Mouse (Mus musculus) left cerebral cortex, postnatal 14 days (tissue): ENCODE data around the gene Epo. TPM values are rescaled to one million over a fixed set of nuclear protein-coding genes. Genes with fewer than 3 reads are reported as not detected.

ENCODE experiments used
- DNase-seq, 2 experiments: peaks; one replicate each; pipeline ENCODE4 v3.0.0; 2021 to 2022; ENCODE audit warnings: low spot score in 2 of 2, mixed read lengths in 1 of 2
- intact Hi-C: fragments of 180-260 bp; cut with DNase I; formaldehyde crosslinking; loops from one replicate; pipeline ENCODE4 v1.15.1; 2025
- long read RNA-seq, 2 experiments: library from polyadenylated mRNA; stranded (forward); transcript quantifications; one replicate each; pipeline ENCODE4 v2.0.0; 2021
- total RNA-seq, 2 experiments: library from RNA; stranded (reverse); gene quantifications; 2 replicates each; pipeline ENCODE4 v1.2.3; 2021

The Epo gene
- total RNA-seq = not detected
- long read RNA-seq, experiment 1, partial matches to known transcripts = 0 of 12 reads
- long read RNA-seq, experiment 1, other reads (novel, unspliced or antisense) = 12 of 12 reads
- long read RNA-seq, experiment 2, partial matches to known transcripts = 0 of 6 reads
- long read RNA-seq, experiment 2, other reads (novel, unspliced or antisense) = 6 of 6 reads

DNA sequence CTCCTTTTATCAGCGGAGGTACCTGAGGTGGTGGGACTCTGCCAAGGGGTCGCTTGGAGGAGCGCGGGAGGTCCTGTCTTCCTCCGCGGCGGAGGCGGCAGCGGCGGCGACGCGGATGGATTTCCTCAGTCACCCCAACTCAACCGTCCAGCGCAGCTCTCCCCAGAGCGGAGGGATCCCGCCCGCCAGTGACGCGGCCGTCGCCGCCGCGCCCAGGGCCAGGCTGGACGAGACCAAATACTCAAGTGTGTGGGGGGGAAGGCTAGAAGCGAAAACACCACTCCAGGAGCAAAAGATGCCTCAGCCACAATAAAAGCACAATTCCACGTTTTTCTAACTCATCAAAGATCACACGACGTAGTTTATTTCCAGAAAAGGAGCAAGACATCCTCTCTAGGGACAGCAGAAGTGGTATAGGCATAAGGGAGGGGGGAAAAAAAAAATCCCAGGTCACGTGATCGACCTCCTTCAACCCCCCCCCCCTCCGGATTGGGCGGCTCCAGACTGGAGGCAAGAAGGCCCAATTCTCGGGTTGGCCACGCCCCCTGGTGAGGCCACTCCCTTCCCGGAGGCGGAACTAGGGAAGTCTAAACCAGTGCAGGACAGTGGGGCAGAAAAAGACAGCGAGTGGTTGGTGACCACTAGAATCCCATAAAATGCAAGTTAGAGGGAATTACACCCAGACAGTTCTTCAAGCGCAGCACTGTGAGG is at the start of gene Epo, which contains the start of gene Gnb2:
Gene Epo (minus strand): TSS at position 126 of the 711 bp plus-strand sequence.
Gene Gnb2 (minus strand): TSS at position 394 of the 711 bp plus-strand sequence.
- intact Hi-C loops = loop anchor here (5.0 kb wide), 1 partner anchor 69 kb away; the partner anchor contains the start of gene Mospd3
- peak; percentile 96 to 98 for DNase-seq

DNA sequence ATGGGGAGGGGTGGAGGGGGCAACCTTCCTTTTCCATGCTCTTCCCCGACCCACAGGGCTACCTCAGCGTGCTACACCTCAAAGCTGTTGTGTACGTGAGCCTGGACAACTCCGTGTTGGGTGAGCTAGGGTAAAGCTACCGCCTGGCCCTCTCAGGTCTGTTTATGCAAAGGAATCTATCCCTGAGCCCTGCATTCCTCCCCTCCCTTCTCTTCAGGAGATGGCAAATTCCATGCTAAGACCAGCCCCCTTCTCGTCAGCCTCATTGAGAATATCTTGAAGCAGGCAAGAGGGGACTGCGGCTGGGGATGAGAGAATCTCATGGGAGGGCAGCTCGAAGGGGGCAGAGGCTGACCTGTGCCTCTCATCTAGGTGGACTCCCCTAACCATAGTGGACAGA is 49.7 kb upstream of the Epo start:
- intact Hi-C loops = no loop called here
- DNase-seq = no peak

DNA sequence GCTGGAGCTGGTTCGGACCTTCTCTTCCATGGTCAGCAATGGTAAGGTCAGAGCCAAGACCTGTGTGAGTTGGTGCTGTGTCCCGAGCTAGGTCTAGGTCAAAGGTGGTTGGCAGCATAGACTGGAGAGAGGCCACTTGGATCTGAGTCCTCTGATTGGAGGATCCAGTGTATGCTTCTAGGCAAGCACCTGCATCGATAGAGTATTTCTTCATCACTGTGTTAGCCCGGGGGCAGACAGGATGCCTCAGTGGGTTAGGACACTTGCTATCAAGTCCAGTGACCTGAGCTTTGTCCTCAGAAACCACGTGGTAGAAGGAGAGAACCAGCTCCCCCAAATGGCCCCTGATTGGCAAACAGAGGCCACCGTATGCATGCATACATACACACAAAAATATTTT is 47.2 kb upstream of the Epo start:
- intact Hi-C loops = no loop called here
- no peak for DNase-seq

DNA sequence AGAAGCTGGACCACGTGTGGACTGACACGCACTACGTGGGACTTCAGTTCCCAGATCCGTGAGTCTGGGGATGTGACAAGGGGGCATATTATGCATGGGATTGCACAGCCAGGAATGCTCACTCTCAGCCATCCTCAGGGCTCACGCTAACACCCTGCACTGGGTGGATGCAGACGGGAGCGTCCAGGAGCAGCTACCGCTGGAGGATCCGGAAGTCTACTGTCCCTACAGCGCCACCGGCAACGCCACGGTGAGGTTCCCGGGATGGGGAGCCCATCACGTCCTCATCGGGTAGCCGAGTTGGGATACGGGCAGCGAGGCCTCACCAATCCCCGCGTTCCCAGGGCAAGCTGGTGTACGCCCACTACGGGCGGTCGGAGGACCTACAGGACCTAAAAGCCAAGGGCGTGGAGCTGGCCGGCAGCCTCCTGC is 41.4 kb upstream of the Epo start:
- intact Hi-C loops = no loop called here
- DNase-seq = peak; percentile 36 to 56

DNA sequence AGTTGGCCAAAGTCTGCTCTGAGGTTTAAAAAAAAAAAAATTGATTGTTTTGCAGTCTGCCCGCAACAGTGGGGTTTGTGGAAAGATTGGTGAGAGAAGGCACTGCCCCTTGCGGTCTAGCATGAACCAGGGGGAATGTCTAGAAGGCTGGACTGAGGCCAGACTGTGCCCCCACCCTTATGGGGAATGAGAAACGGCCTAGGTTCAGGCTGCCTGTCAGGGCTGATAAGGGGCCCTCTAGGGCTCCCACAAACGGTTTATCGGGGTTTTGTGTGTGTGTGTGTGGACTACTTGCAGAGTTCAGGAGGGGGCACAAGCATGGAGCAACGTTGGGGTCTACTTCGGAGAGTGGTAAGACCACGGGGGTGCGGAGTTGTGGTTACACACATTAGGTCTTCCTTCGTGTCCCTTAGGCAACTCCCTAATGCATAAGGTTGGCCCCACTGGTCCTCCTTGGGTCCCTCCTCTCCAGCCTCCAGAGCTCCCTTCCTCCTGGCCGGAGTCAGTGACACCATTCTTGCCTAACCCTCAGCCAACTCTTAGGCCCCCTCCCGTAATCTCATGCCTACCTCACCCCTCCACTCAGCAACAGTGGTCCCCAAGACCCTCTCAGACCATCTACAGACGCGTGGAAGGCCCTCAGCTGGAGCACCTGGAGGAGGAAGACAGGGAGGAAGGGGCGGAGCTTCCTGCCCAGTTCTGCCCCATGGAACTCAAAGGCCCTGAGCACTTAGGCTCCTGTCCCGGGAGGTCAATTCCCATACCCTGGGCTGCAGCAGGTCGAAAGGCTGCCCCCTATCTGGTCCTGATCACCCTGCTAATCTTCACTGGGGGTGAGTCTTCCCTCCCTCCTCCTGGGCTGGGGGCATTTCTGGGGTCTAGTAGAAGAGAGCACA is 37.9 kb upstream of the Epo start:
- DNase-seq = no peak
- intact Hi-C loops = no loop called here

DNA sequence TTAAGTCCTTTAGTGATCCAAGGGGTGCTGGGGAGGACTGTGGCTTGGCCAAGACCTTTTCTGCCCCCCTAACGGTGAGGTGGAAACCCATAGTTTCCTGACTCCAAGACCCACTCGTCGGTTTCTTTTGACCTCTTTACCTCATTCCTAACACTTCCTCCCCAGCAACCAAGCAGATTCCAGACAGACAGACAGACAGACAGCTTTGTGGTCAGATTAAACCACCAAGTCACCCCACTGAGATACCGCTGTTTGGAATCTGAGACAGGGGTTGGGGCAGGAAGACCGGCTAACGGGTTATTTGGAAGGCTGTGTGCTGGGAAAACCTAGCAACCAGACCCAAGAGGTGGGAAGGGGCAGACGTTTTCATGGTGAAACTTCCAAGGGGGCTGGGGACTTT is 37.1 kb upstream of the Epo start:
- no peak for DNase-seq
- intact Hi-C loops = no loop called here

DNA sequence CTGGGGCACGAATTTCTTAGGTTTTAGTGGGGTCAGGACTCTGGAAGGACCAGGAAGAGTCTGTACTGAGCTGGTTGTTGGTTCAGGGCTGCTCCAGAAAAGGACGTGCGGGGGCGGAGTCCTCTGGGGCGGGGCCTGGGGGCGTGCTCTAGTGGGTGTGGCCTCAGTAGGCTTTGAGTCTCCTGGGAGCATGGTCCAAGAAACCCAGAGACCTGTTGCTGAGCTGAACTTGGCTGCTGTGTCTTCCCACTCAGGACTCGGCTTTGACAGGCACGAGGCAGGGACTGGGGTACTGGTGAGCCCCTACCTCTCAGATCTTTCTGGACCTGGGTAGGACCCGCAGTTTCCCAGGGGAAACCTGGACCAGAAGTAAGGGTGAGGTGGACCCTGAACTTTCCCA is 36.6 kb upstream of the Epo start, which contains the start of gene Tfr2:
Gene Tfr2 (plus strand): TSS at position 176 of the 400 bp plus-strand sequence.
- DNase-seq = no peak
- intact Hi-C loops = no loop called here

DNA sequence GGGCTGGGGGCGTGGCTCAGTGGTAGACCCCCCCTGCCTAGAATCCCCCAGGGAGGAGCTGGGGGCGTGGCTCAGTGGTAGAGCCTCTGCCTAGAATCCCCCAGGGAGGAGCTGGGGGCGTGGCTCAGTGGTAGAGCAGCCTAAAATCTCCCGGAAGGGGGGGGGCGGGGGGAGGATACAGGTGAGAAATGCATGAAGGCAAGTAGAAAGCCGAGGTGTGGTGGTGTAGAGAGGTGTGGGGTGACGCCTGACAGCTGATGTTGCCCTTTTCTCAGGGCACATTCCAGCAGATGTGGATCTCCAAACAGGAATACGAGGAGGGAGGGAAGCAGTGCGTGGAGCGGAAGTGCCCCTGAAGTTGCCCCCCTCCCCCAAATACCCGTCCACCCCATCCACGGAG is 36.0 kb upstream of the Epo start:
- intact Hi-C loops = no loop called here
- no peak for DNase-seq

DNA sequence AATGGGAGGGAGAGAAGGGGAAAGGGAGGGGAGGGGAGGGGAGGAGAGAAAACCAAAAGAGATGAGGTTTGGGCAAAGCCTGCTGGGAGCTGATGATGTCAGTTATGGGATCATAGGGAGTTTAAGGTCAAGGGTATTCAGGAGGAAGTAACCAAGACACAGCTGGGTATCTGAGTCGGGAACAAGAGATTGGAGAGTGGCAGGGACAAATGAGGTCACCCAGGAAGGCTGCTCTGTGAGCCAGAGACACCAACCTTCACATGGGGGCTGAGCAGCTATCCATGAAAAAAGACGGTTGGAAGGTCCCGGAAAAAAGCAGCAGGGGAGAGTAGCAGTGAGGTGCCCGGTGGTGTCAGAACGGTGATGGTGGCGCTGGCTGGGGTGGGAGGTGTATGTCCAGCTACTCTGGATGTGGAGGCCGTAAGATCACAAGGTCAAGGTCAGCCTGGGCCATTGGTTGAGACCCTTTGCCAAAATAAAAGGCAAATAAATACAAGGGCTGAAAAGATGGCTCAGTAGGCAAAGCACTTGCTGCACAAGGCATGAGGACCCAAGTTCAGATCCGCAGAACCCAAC is 35.3 kb upstream of the Epo start:
- no peak for DNase-seq
- intact Hi-C loops = no loop called here

DNA sequence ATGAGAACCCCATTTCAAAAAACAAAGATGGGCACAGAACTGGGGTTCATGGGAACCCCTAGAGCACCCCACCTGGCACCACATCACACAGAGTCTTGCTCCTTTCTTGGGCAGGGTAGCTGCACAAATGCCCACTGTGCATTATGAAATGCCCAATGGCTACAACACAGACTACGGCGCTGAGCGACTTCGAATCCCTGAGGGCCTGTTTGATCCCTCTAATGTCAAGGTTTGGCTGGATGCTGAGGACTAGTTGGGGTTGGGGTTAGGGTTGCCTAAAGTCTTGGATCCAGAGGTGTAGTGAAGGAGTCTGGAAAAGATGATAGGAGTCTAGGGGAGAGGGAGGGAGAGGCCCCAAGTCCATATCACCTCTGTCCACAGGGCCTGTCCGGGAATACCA is 33.4 kb upstream of the Epo start:
- intact Hi-C loops = no loop called here
- DNase-seq = no peak

DNA sequence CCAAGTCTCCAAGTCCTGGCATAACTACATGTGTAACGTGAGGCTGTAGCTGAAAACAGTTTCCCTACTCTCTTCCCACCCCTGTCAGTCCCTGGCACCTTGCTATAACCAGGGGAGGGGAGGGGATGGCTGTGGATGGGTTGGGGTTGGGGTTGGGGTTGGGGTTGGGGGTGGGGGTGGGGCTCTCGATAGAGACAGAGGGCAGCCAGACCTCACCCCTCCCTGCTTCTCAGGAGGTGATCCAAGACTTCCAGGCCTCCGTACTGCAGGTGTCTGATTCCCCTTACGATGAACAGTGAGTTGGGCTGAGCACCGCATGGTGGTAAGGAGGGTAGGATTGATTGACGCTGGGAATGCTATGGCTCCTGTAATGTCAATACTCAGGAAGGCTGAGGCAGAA is 32.7 kb upstream of the Epo start:
- DNase-seq = no peak
- intact Hi-C loops = no loop called here

DNA sequence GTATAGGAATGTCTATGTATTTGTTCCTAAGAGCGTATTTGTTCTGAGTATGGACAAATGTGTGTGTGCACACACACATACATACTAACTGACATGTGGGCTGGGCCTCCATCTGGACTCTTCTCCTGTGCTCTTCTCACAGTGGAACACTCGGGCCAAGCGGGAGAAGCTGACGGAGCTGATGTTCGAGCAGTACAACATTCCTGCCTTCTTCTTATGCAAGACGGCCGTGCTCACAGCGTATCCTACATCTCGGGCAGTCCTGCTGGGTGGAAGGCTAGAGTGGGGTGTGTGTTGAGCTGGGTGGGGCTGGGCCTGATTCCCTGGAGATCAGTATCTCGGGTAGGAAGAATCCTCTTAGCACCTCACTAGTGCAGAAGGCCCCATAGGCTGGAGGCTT is 29.9 kb upstream of the Epo start:
- DNase-seq = peak; percentile 52 to 70
- intact Hi-C loops = no loop called here

DNA sequence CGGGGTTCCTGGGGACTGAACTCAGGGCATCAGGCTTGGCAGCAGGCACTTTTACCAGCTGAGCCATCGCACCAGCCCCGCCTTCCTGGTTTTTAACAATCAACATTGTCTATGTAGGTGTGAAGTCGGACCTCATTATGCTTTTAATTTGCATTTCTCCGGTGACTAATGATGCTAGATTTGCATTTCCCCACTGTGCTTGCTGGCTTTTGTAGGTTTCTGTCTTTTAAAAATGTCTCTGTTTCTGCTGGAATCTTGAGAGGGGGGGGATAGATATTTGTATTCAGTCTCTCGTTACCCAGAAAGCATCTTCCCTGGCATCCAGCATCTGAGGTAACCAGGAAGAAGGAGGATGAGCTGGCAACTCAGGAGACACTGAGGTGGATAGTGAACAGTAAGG is 28.5 kb upstream of the Epo start:
- peak in 1 of 2 experiments; percentile 35 for DNase-seq
- intact Hi-C loops = no loop called here

DNA sequence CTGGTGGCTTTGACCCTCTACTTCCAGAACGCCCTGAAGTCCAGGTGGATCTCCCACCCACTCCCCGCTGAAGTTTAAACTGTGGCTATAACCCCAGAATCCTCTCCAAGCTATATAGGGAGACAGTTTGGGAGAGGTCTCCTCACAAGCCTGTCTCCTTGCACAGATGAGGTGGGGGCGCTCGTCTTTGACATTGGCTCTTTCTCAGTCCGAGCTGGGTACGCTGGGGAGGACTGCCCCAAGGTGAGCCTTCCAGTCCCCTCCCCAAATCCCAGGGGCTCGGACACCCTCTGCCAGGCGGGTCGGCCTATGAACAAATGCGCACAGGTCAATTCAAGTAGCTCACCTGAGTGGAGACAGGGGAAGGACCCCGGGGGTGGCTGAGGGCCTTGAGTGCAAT is 20.9 kb upstream of the Epo start:
- intact Hi-C loops = no loop called here
- DNase-seq = no peak

DNA sequence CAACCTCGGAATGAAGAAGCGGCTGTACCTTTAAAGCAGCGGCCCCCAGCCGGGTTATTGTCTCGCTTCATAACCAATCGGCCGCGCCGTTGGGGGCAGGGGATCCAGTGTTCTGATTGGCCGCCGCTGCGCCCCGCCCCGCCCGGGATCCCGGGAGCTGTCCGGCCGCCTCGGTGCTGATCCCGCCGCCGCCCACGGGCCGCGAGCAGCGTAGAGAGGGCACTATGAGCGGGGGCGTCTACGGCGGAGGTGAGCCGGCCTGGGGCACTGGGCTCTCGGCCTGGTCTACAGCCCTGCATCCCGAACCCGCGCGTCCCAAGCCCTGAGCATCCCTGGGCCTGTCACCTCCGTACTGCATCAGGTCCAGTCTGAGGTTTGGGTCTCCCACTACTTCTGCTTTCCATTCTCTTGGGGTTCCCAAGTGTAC is 20.4 kb upstream of the Epo start, which contains the start of gene Actl6b:
Gene Actl6b (plus strand): TSS at position 107 of the 427 bp plus-strand sequence.
- intact Hi-C loops = no loop called here
- DNase-seq = peak; percentile 91 to 92

DNA sequence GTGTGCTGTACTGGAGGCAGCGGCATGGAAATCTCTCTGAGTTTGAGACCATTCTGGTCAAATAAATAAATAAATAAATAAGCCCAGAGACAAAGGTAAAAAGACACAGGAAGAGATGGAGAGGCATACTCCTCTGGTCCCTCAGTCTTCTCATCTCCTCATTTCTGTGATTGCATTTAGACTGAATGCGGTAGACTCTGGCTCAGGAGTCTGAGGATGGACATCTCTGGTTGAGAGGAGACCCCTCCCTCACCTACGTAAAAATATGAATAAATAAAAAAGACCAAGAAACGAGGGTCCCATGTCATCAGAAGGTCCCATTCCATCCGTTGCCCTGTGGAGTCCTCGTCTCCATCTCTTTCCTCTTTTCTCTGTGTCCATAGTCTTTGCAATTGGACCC is 20.0 kb upstream of the Epo start:
- intact Hi-C loops = no loop called here
- DNase-seq = no peak

DNA sequence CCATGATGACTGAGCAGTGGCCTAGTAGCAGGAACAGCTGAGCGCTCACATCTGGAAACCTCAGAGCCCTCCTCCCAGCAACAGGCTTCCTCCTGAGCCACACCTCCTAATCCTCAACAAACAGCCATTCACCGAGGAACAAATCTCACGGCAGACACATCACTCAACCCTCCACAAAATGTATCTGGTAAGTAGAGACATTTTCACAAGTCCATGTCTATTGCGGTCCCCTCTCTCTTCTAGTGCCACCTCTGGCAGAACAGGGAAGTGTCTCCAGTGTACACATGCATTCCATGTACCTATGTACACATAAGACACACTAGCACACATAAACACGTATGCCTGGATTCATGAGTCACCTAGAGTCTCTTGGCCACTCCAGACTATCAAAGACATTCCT is 18.1 kb upstream of the Epo start:
- intact Hi-C loops = no loop called here
- no peak for DNase-seq

DNA sequence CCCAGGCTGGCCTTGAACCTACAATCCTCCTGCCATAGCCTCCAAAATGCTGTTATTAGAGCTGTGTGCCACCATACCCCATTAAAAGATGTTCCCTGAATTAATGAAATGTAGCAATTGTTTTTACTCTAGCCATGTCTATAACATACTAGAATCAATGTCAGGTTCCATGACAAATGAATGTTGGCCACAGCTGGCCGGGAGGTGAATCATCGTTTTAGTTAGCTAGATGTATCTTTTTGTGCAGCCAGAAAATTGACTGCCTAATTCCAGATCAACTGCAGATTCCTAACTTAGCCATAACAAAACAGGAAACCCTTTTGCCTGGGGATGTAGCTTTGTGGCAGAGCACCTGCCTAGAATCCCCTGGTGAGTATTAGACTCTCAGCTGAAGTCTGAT is 16.8 kb upstream of the Epo start:
- no peak for DNase-seq
- intact Hi-C loops = no loop called here

DNA sequence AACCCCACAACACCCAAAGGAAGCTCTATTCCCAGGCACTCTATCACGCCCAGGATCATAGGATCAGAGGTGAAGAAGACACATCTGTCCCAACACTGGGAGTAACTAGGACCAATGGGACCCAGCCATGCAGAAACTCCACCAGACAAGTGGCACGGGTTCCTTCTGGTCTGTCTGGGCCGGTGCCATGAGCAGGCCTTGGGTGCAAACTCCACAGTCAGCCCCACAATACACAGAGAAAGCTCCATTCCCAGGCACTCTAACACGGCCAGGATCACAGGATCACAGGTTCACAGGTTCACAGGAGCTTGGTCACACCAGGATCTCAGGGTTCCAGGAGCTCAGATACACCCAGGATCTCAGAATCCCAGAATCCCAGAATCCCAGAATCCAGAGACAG is 12.6 kb upstream of the Epo start:
- no peak for DNase-seq
- intact Hi-C loops = no loop called here

DNA sequence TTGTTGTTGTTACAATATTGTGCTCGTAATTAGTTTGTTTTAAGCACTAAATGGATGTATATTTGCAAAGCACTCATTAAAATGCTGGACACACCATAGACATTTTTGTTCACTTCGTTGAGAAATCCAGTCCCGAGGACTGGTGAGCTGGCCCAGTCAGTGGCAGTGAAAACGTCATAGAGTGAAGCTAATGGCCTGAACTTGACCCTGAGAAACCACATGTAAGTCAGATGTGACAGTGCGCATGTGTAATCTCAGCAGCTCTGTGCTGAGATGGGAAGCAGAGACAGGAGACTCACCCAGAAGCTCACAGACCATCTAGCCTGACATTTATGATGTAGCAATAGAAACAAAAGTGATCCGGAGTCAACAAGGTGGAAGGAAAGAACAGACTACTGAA is 11.9 kb upstream of the Epo start:
- no peak for DNase-seq
- intact Hi-C loops = no loop called here
